Mouse (Mus musculus) cerebellum, postnatal 4 days (tissue): ENCODE data around the gene Zfp366.

Source experiments
- DNase-seq, 2 experiments: peaks; one replicate each; pipeline ENCODE4 v3.0.0; 2022; ENCODE audit warnings: low spot score in 2 of 2, mixed read lengths in 1 of 2

The Zfp366 gene

GRCm38 (mm10) chr13:99250806-99251205 is 66.2 kb downstream of the Zfp366 start:
- no peak for DNase-seq

- no peak for DNase-seq
Measured at GRCm38 (mm10) chr13:99254215-99254614, 69.6 kb downstream of the Zfp366 start.

- no peak for DNase-seq
Measured at GRCm38 (mm10) chr13:99254781-99255180, 70.2 kb downstream of the Zfp366 start.

GRCm38 (mm10) chr13:99256916-99257315 is 72.3 kb downstream of the Zfp366 start:
- DNase-seq: no peak

- no peak for DNase-seq
Measured at GRCm38 (mm10) chr13:99258677-99259076, 74.1 kb downstream of the Zfp366 start.

- no peak for DNase-seq
Measured at GRCm38 (mm10) chr13:99259502-99260174, 75.0 kb downstream of the Zfp366 start.

- no peak for DNase-seq
Measured at GRCm38 (mm10) chr13:99262406-99262805, 77.8 kb downstream of the Zfp366 start.

- DNase-seq: no peak
Measured at GRCm38 (mm10) chr13:99263159-99263783, 78.6 kb downstream of the Zfp366 start.

GRCm38 (mm10) chr13:99264483-99264882 is 79.9 kb downstream of the Zfp366 start:
- no peak for DNase-seq

GRCm38 (mm10) chr13:99272046-99272445 is 87.4 kb downstream of the Zfp366 start:
- DNase-seq: no peak

- no peak for DNase-seq
Measured at GRCm38 (mm10) chr13:99277521-99277920, 92.9 kb downstream of the Zfp366 start.

- no peak for DNase-seq
Measured at GRCm38 (mm10) chr13:99278511-99278910, 93.9 kb downstream of the Zfp366 start.

- DNase-seq: no peak
Measured at GRCm38 (mm10) chr13:99279351-99279750, 94.7 kb downstream of the Zfp366 start.

GRCm38 (mm10) chr13:99282961-99283360 is 98.3 kb downstream of the Zfp366 start:
- DNase-seq: no peak

- DNase-seq: no peak
Measured at GRCm38 (mm10) chr13:99283916-99284315, 99.3 kb downstream of the Zfp366 start.

- peak in 1 of 2 experiments; percentile 61 for DNase-seq
Measured at GRCm38 (mm10) chr13:99284400-99285160, 100.0 kb downstream of the Zfp366 start.

GRCm38 (mm10) chr13:99285241-99285640 is 100.6 kb downstream of the Zfp366 start:
- DNase-seq: no peak

- no peak for DNase-seq
Measured at GRCm38 (mm10) chr13:99287207-99287606, 102.6 kb downstream of the Zfp366 start.

- DNase-seq: no peak
Measured at GRCm38 (mm10) chr13:99287786-99288185, 103.2 kb downstream of the Zfp366 start.

- no peak for DNase-seq
Measured at GRCm38 (mm10) chr13:99290766-99291165, 106.1 kb downstream of the Zfp366 start.

- DNase-seq: no peak
Measured at GRCm38 (mm10) chr13:99294176-99294575, 109.6 kb downstream of the Zfp366 start.

- DNase-seq: peak in 1 of 2 experiments; percentile 15
Measured at GRCm38 (mm10) chr13:99299921-99300320, 115.3 kb downstream of the Zfp366 start.
